Mouse (Mus musculus): Measurements from ENCODE around the gene Jsrp1. TPM values are rescaled to one million over a fixed set of nuclear protein-coding genes. Genes with fewer than 3 reads are reported as not detected.
"Not testable (repeated sequence)": the region's sequence is repeated elsewhere in the genome, so short reads cannot be mapped to it uniquely, and the experiment has no call there.

Jsrp1 gene
- polyA plus RNA-seq, 1 experiment from 2014 or later: 0.95 TPM

DNA sequence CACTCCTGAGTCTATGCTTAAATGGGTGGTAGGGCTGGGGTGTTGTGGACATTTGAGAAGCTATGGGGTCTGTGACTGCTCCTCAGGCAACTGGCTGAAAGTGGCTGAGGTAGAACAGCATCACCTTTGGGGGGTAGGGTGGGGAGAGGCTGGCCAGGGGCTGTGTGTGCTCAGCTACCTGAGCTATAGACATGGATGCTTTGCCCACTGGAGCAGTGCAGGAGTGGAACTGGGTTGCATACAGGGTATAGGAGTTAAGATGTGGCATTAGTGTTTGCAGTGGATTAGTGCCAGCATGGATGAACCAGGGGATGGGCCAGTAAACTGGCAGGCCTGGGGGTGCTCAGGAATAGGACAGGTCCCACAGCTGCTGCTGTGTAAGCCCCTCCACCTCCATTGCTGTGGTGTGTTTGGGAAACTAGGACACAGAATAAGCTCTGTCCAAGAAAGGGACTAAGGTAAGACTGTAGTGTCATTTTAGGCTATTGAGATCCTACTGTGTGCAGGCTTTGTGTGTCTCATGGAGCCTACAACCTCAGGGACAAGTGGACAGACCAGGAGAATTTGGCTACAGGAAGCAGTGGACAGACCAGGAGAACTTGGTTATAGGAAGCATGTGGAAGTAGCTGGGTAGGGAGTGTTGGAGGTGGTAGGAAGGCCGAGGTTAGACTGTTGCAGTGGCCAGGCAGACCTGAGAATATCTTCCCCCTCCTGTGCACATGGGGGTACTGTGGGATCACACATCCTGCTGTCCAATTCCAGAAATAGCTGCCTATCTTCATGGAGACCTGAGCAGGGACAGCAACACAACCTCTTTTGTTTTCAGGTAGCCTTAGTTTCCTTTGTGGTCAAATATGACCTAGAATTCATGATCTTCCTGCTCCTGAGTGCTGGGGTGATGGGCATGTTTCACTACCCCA is 16.3 kb upstream of the Jsrp1 start:
- peaks cover 40% of the 10 kb centered on the region for H3K4me1 ChIP-seq (replicated peaks)
- H3K4me3 ChIP-seq: 0 out of 2 replicates have a peak overlapping the region, but pooled peaks have one; percentile 1
- no peak for ATAC-seq (ENCODE audit: low FRiP score)
- peaks cover 18% of the 10 kb centered on the region for H3K27me3 ChIP-seq
- peaks cover 37% of the 10 kb centered on the region for H3K36me3 ChIP-seq
- 0 out of 2 replicates have a peak overlapping the region, but pooled peaks have one; percentile 3 for H3K4me2 ChIP-seq
- H3K9me3 ChIP-seq: no peaks in the 10 kb centered on the region
- H3K27ac ChIP-seq: no peak overlapping the region
- H3K9ac ChIP-seq: peak overlapping the region; percentile 51; the same call in 1 of the 2 replicates
- 67% methylated on average over 1 of the region's 1 CpGs for WGBS

DNA sequence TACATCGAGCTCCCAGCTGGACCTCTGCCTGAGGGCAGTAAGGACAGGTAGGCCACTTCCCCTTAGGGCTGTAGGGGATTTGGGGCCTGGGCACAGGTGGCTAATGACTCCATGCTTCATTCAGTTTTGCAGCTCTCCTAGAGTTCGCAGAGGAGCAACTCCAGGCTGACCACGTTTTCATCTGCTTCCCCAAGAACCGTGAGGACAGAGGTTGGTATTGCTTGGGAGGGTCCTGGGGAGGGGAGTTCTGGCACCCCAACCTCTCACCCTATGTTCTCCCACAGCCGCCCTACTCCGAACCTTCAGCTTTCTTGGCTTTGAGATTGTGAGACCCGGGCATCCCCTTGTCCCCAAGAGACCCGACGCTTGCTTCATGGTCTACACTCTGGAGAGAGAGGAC is 15.3 kb upstream of the Jsrp1 start:
- WGBS: 86% methylated on average over 9 of the region's 9 CpGs
- H3K36me3 ChIP-seq: peaks cover 32% of the 10 kb centered on the region
- H3K4me2 ChIP-seq: peak overlapping the region; percentile 100
- peak overlapping the region; percentile 80 for H3K4me3 ChIP-seq
- not testable (repeated sequence) for H3K9me3 ChIP-seq; H3K27me3 ChIP-seq; ATAC-seq (ENCODE audit: low FRiP score); H3K27ac ChIP-seq
- peak overlapping the region; percentile 92; the same call in 1 of the 2 replicates for H3K9ac ChIP-seq
- H3K4me1 ChIP-seq (replicated peaks): peaks cover 40% of the 10 kb centered on the region

DNA sequence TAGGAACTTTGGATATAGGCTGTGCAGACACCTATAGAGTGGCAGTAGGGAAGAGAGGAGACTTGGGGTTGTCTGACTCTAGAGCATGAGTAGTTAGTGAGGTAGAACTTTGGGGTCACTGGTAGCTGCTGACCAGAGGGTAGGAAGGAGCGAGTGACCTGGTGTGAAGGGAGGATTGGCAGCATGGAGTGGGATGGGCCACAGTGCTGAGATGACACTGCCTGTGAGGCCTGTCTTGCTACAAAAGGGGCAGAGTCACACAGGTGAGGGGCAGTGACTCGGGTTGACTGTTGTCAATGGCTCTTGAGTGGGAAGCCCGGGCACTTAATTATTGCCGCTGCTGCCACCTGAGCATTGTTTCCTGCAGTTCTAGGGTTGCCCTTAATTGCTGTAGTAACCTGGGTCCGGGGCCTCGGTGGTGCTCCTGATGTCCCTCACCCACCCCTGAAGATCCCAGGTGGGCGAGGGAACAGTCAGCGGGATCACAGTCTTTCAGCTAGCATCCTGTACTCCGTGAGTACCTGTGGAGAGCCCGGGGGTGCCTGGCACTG is 14.6 kb upstream of the Jsrp1 start:
- Histone ChIP-seq H3K36me3 (peaks cover 32% of the 10 kb centered on the region), H3K4me3 (peak overlapping the region; percentile 80), H3K9ac (peak overlapping the region; percentile 92), H3K4me2 (peak overlapping the region; percentile 100), H3K27me3 (peaks cover 1% of the 10 kb centered on the region), H3K4me1 (replicated peaks) (peaks cover 40% of the 10 kb centered on the region), H3K9me3 (no peaks in the 10 kb centered on the region), H3K27ac (no peak overlapping the region)
- ATAC-seq (ENCODE audit: low FRiP score): no peak
- WGBS: 80% methylated on average over 10 of the region's 10 CpGs

DNA sequence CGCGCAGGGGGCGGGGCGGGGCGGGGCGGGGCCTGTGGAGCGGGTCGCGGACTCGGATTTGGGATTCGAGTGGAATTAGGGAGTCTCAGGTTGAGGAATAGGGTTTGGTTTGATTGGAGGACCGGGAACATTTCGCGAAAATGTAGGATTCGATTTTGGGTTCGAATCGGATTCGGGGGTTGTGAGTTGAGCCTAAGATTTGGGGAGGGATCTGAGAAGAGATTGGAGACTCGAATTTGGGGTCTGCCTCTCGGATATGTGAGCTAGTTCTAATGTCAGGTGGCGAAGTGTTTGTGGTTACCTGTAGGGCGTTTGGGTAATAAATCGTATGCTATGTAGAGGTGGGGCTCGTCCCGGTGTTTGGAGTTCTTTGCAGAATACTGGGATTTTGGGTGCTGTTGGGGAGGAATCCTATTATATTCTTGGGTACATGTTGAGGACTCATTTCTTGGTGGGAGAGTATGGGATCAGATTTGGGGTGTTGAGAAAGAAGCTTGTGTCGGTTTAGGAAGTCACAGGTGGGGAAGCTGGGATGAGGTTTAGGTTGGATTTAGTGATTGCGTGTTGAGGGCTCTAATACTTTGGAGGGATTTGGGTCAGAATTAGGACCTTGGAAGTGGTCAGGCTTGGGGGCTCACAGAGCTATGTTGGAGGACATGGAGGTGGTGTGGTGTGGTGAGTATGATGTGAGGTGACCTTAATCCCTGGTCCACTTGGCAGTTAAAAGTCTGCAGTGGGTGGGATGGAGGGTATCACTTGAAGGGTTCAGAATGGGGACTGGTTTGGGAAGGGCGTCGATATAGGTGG is 14.0 kb upstream of the Jsrp1 start:
- Histone ChIP-seq H3K4me1 (replicated peaks) (peaks cover 34% of the 10 kb centered on the region), H3K36me3 (peaks cover 30% of the 10 kb centered on the region), H3K9ac (peak overlapping the region; percentile 92), H3K27me3 (no peaks in the 10 kb centered on the region), H3K27ac (peak overlapping the region; percentile 96), H3K4me3 (peak overlapping the region; percentile 80), H3K4me2 (peak overlapping the region; percentile 100), H3K9me3 (no peaks in the 10 kb centered on the region)
- ATAC-seq (ENCODE audit: low FRiP score): no peak
- 9% methylated on average over 29 of the region's 29 CpGs for WGBS

DNA sequence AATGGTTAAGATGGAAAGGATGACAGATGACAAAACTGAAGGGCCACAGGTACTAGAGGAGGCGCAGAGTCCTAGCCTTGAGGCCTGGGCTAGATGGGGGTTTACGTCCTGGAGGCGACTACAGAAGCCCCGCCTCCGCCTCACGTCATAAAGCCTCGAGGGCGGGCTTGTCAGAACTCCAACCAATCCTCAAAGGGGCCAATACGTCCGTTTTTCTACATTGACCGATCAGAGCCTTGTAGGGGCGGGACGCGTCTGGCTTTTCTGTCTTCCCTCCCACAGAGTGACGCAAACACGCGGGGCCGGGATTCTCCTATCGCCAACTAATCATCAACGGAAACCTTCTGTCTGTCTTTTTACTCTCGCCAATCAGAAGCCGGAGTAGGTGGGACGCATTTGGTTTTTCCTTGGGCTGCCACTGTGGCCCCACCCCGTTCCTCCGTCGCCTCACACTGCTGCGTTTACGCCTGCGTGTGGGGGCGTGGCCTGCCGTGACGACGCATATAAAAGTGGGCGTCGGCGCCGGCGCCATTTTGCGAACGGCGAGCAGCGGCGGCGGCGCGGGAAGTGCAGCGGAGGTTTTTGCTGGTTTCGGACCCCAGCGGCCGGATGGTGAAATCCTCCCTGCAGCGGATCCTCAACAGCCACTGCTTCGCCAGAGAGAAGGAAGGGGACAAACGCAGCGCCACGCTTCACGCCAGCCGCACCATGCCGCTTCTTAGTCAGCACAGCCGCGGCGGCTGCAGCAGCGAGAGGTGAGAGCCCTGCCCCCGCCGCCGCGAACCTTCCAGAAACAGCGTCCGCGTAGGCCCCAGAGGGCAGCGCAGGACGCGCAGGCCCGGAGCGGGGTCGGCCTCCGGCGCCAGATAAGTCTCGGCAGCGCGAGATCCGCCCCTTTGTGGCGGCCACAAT is 13.1 kb upstream of the Jsrp1 start, which contains the start of gene Oaz1:
Oaz1 (plus strand) TSS at position 506 of the 912 bp plus-strand sequence.
- ATAC-seq (ENCODE audit: low FRiP score): peak; percentile 98
- peak within 1 kb of the TSS; percentile 80 for H3K4me3 ChIP-seq
- WGBS: under 1% methylated on average over 82 of the region's 82 CpGs
- H3K9me3 ChIP-seq: no peaks in the 10 kb centered on the region
- H3K9ac ChIP-seq: peak within 1 kb of the TSS; percentile 92
- H3K27ac ChIP-seq: peak within 1 kb of the TSS; percentile 96
- peaks cover 28% of the 10 kb centered on the region for H3K36me3 ChIP-seq
- H3K4me1 ChIP-seq (replicated peaks): peaks cover 34% of the 10 kb centered on the region
- no peaks in the 10 kb centered on the region for H3K27me3 ChIP-seq
- peak within 1 kb of the TSS; percentile 100 for H3K4me2 ChIP-seq

DNA sequence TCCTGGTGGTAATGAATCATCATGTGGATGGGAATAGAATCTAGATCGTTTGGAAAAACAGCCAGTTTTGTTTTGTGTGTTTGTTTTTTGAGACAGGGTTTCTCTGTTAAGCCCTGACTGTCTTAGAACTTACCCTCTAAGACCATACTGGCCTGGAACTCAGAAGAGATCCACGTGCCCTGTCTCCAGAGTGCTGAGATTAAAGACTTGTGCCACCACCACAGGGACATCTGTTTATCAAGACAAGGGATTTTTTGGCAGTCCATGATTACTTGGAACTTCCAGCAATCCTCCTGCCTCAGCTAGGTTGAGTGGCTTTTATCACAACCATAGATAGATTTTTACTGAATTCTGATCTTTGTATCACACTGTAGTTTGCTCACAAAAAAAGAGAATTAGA is 11.5 kb upstream of the Jsrp1 start:
- Histone ChIP-seq H3K36me3 (peaks cover 13% of the 10 kb centered on the region), H3K27me3 (no peaks in the 10 kb centered on the region), H3K9me3 (no peaks in the 10 kb centered on the region), H3K27ac (0 out of 2 replicates have a peak overlapping the region, but pooled peaks have one; percentile 12), H3K4me2 (no peak overlapping the region), H3K9ac (no peak overlapping the region), H3K4me1 (replicated peaks) (peaks cover 22% of the 10 kb centered on the region), H3K4me3 (no peak overlapping the region)
- 82% methylated on average over 2 of the region's 2 CpGs for WGBS
- no peak for ATAC-seq (ENCODE audit: low FRiP score)

DNA sequence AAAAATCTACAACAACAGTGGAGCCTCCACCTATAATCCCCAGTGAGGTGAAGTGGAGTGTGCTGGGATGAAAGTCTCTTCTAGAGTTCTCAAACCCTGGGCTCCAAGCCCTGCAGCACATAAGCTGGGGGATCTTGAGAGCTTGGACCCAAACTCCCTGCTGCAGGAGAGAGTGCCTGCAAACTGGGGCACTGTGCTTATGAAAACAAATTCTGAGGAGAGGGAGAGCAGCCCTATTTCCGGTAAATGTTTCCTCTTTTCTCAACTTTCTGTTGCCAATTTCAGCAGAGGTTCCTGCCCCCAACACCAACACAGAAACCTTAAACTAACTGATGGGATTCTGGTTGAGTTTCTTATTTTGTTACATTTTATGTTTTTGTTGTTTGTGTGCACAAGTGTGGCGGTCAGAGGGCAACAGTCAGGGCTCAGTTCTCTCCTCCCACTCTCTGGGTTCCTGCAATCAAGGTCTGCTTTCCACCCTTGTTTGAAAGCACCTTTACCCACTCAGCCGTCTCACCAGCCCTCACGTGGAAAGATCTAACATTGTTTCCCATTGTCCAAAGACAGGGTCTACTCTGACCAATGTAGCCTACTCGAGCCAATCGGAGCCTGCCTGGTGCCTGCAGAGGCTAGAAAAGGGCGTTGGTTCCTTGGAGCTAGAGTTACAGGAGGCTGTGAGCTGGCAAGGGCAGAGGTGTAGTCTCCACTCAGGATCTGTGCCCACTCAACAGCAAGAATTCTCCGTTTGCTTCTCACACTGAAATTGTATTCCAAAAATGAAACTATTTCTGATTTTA is 10.7 kb upstream of the Jsrp1 start:
- Histone ChIP-seq H3K27ac (peak overlapping the region; percentile 12; the same call in 1 of the 2 replicates), H3K4me2 (no peak overlapping the region), H3K4me3 (no peak overlapping the region), H3K27me3 (peaks cover 4% of the 10 kb centered on the region; the same call in 1 of the 2 replicates), H3K36me3 (peaks cover 5% of the 10 kb centered on the region), H3K4me1 (replicated peaks) (peaks cover 15% of the 10 kb centered on the region), H3K9me3 (no peaks in the 10 kb centered on the region), H3K9ac (no peak overlapping the region)
- 70% methylated on average over 8 of the region's 8 CpGs for WGBS
- no peak for ATAC-seq (ENCODE audit: low FRiP score)

DNA sequence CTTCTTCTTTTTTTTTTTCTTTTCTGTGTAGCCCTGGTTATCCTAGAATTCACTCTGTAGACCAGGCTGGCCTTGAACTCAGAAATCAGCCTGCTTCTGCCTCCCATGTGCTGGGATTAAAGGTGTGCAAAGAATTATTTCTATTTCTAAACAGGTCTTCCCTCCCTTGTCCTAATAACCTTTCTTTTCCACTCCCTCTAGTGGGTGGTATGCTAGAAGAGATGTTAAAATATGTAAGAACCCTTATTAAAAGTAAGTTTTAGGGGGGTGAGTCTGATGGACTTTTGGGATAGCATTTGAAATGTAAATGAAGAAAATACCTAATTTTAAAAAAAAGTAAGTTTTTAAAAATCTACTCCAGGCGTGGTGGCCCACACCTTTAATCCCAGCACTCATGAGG is 10.0 kb upstream of the Jsrp1 start:
- no peak for ATAC-seq (ENCODE audit: low FRiP score)
- Histone ChIP-seq H3K4me1 (replicated peaks) (peaks cover 11% of the 10 kb centered on the region), H3K27ac (no peak overlapping the region), H3K9ac (no peak overlapping the region), H3K4me2 (no peak overlapping the region), H3K9me3 (no peaks in the 10 kb centered on the region), H3K4me3 (no peak overlapping the region), H3K36me3 (peaks cover under 1% of the 10 kb centered on the region; the same call in 1 of the 2 replicates), H3K27me3 (peaks cover 4% of the 10 kb centered on the region; the same call in 1 of the 2 replicates)
- 97% methylated on average over 1 of the region's 1 CpGs for whole genome bisulfite sequencing

DNA sequence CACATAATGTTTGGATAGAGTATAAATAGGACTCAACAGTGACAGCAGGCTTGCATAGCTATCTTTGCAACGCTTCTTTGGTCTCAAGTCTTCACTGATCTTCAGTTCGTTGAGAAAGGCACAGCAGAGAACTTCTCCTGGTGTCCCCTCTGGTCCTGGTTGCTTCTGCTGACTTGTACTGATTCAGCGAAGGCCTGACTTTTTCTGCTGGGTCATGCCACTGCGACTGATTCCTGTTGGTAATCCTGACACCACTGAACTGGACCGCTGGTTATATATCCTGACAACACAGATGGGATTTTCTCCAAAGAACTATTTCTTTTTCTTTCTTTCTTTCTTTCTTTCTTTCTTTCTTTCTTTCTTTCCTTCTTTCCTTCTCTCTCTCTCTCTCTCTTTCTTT is 9.2 kb upstream of the Jsrp1 start:
- Histone ChIP-seq H3K4me3 (no peak overlapping the region), H3K9ac (no peak overlapping the region), H3K4me1 (replicated peaks) (peaks cover 3% of the 10 kb centered on the region), H3K27me3 (peaks cover 4% of the 10 kb centered on the region; the same call in 1 of the 2 replicates), H3K27ac (no peak overlapping the region), H3K36me3 (no peaks in the 10 kb centered on the region), H3K9me3 (no peaks in the 10 kb centered on the region), H3K4me2 (no peak overlapping the region)
- ATAC-seq (ENCODE audit: low FRiP score): no peak
- WGBS: 92% methylated on average over 5 of the region's 5 CpGs

DNA sequence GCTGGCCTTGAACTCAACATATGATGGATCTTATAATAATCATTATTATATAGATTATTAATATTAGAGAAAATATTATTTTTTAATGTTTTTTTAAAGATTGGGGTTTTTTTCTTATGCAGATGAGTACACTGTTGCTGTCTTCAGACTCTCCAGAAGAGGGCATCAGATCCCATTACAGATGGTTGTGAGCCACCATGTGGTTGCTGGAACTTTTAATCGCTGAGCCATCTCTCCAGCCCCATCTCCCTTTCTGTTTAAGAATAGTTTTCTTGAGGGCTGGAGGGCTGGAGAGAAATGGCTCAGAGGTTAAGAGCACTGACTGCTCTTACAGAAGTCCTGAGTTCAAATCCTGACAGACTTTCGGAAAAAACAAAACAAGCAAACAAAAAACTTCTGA is 8.7 kb upstream of the Jsrp1 start:
- Histone ChIP-seq H3K27ac (no peak overlapping the region), H3K9me3 (no peaks in the 10 kb centered on the region), H3K4me1 (replicated peaks) (no peaks in the 10 kb centered on the region), H3K36me3 (no peaks in the 10 kb centered on the region), H3K4me3 (no peak overlapping the region), H3K27me3 (peaks cover 4% of the 10 kb centered on the region; the same call in 1 of the 2 replicates), H3K4me2 (no peak overlapping the region), H3K9ac (no peak overlapping the region)
- ATAC-seq (ENCODE audit: low FRiP score): no peak
- 44% methylated on average over 2 of the region's 2 CpGs for WGBS
